23 mouse cellular contexts compared by ENCODE assay signal in the genomic region with DNA sequence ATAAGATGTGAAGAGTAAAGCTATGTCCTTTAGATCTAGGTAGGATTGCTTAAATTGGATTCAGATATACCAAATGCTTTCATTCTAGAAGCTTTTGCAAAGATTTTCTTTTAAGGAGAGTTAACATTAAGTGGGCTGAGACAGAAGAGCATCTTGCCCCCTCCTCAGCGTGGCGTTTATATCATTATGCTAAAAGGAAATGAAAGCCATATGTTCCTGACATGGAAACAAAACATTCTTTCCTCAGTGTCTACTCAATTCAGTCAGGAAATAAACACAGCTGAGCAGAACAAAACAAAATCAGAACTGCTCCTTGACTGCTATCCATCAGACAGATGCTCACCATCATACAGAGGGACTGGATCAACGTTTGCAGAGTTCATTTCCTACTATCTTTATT.
DNase-seq lines count a peak whose midpoint lies in the region; ATAC-seq and TF ChIP-seq lines count a peak whose summit lies in the region.
"Had no signal": no experiment of that assay in that cellular context is flagged by ENCODE, and none has a peak within 500 bp of the region (broad histone marks: within the 10 kb centered on the region; RNA-seq: fewer than 3 reads in every experiment).

No protein-coding gene starts in this region.

- no peaks in the 10 kb centered on the region for H3K4me1 ChIP-seq in forebrain, embryonic 14.5 days (ENCODE audit: control insufficient read depth, insufficient read depth, low read length)
- no peaks in the 10 kb centered on the region for H3K4me1 ChIP-seq in forebrain, embryonic 10.5 days
- no peaks in the 10 kb centered on the region for H3K4me1 ChIP-seq in lung, embryonic 14.5 days (ENCODE audit: insufficient read depth)
- H3K4me1 ChIP-seq in embryonic facial prominence, embryonic 14.5 days (ENCODE audit: control insufficient read depth, insufficient read depth, low read length): no peaks in the 10 kb centered on the region
- H3K4me1 ChIP-seq: embryonic facial prominence, embryonic 15.5 days; forebrain, embryonic 13.5 days; hindbrain, embryonic 12.5 days; hindbrain, embryonic 15.5 days had no signal

- TF ChIP-seq CTCF in lung, embryonic 14.5 days (IDR thresholded peaks at IDR 0.05; ENCODE audit: low read depth): no peak
- no peak for TF ChIP-seq CTCF in brain, embryonic 14.5 days (IDR thresholded peaks at IDR 0.05; ENCODE audit: borderline replicate concordance, extremely low read depth, insufficient read depth, insufficient read length)

- H3K9me3 ChIP-seq in forebrain, embryonic 14.5 days (replicated peaks; ENCODE audit: control insufficient read depth, low read length): no peaks in the 10 kb centered on the region
- H3K9me3 ChIP-seq in forebrain, embryonic 10.5 days: no peaks in the 10 kb centered on the region
- no peaks in the 10 kb centered on the region for H3K9me3 ChIP-seq in lung, embryonic 14.5 days (ENCODE audit: low read depth, low read length)
- H3K9me3 ChIP-seq in embryonic facial prominence, embryonic 14.5 days (ENCODE audit: control insufficient read depth, low read length): no peaks in the 10 kb centered on the region
- H3K9me3 ChIP-seq: embryonic facial prominence, embryonic 15.5 days; forebrain, embryonic 13.5 days; hindbrain, embryonic 12.5 days; hindbrain, embryonic 15.5 days had no signal

- no peak overlapping the region for H3K9ac ChIP-seq in forebrain, embryonic 14.5 days (ENCODE audit: low read length)
- no peak overlapping the region for H3K9ac ChIP-seq in lung, embryonic 14.5 days
- no peak overlapping the region for H3K9ac ChIP-seq in embryonic facial prominence, embryonic 14.5 days (ENCODE audit: low read depth, low read length)
- H3K9ac ChIP-seq: embryonic facial prominence, embryonic 15.5 days; forebrain, embryonic 13.5 days; hindbrain, embryonic 12.5 days; hindbrain, embryonic 15.5 days had no signal

- no peak overlapping the region for H3K4me3 ChIP-seq in forebrain, embryonic 14.5 days (ENCODE audit: low read depth, low read length)
- no peak overlapping the region for H3K4me3 ChIP-seq in forebrain, embryonic 10.5 days
- H3K4me3 ChIP-seq in lung, embryonic 14.5 days (ENCODE audit: low read depth, low read length): no peak overlapping the region
- no peak overlapping the region for H3K4me3 ChIP-seq in embryonic facial prominence, embryonic 14.5 days (ENCODE audit: low read depth, low read length)
- H3K4me3 ChIP-seq: embryonic facial prominence, embryonic 15.5 days; forebrain, embryonic 13.5 days; gastrocnemius, adult 2 months; hindbrain, embryonic 12.5 days; hindbrain, embryonic 15.5 days had no signal

- no peak overlapping the region for H3K27ac ChIP-seq in forebrain, embryonic 14.5 days (ENCODE audit: low read depth, low read length)
- no peak overlapping the region for H3K27ac ChIP-seq in forebrain, embryonic 10.5 days
- no peak overlapping the region for H3K27ac ChIP-seq in lung, embryonic 14.5 days (ENCODE audit: low read depth)
- no peak overlapping the region for H3K27ac ChIP-seq in embryonic facial prominence, embryonic 14.5 days (replicated peaks; ENCODE audit: low read depth, low read length)
- H3K27ac ChIP-seq: embryonic facial prominence, embryonic 15.5 days; forebrain, embryonic 13.5 days; gastrocnemius, adult 2 months; hindbrain, embryonic 12.5 days; hindbrain, embryonic 15.5 days had no signal

- no peaks in the 10 kb centered on the region for H3K27me3 ChIP-seq in forebrain, embryonic 14.5 days (replicated peaks; ENCODE audit: control insufficient read depth, insufficient read depth, low read length)
- peaks cover 16% of the 10 kb centered on the region for H3K27me3 ChIP-seq in forebrain, embryonic 10.5 days (ENCODE audit: poor library complexity, severe bottlenecking)
- no peaks in the 10 kb centered on the region for H3K27me3 ChIP-seq in lung, embryonic 14.5 days (ENCODE audit: insufficient read depth, low read length)
- no peaks in the 10 kb centered on the region for H3K27me3 ChIP-seq in embryonic facial prominence, embryonic 14.5 days (replicated peaks; ENCODE audit: control insufficient read depth, insufficient read depth, low read length)
- H3K27me3 ChIP-seq: embryonic facial prominence, embryonic 15.5 days; forebrain, embryonic 13.5 days; hindbrain, embryonic 12.5 days; hindbrain, embryonic 15.5 days had no signal

- H3K36me3 ChIP-seq in forebrain, embryonic 14.5 days (ENCODE audit: control insufficient read depth, insufficient read depth, low read length): no peaks in the 10 kb centered on the region
- H3K36me3 ChIP-seq in forebrain, embryonic 10.5 days (replicated peaks): no peaks in the 10 kb centered on the region
- no peaks in the 10 kb centered on the region for H3K36me3 ChIP-seq in lung, embryonic 14.5 days (ENCODE audit: insufficient read depth)
- no peaks in the 10 kb centered on the region for H3K36me3 ChIP-seq in embryonic facial prominence, embryonic 14.5 days (ENCODE audit: control insufficient read depth, insufficient read depth, low read length)
- H3K36me3 ChIP-seq: embryonic facial prominence, embryonic 15.5 days; hindbrain, embryonic 12.5 days; hindbrain, embryonic 15.5 days had no signal

- WGBS in forebrain, embryonic 14.5 days: 65% methylated on average over 3 of the region's 3 CpGs
- 60% methylated on average over 3 of the region's 3 CpGs for WGBS in forebrain, embryonic 10.5 days
- WGBS in lung, embryonic 14.5 days: 30% methylated on average over 3 of the region's 3 CpGs
- WGBS in embryonic facial prominence, embryonic 14.5 days: 34% methylated on average over 3 of the region's 3 CpGs

- DNase-seq in forebrain, embryonic 14.5 days (ENCODE audit: low spot score): peak; percentile 10
- DNase-seq in forebrain, embryonic 10.5 days (ENCODE audit: extremely low spot score, low spot score): no peak
- DNase-seq in lung, embryonic 14.5 days: peak; percentile 49
- no peak for DNase-seq in lung, postnatal 10 days
- DNase-seq in brain, embryonic 14.5 days (ENCODE audit: low read depth): peak; percentile 9
- DNase-seq in embryonic facial prominence, embryonic 14.5 days (ENCODE audit: low spot score): peak; percentile 38
- DNase-seq in frontal cortex, postnatal 14 days (ENCODE audit: low spot score in 2 of 2): no peak
- DNase-seq: adrenal gland, adult 2 months; adrenal gland, postnatal 14 days; cerebellum, adult 11-12 months; cerebellum, adult 8-10 months; cerebellum, postnatal 10 days; cerebellum, postnatal 36 days; gastrocnemius, adult 2 months; gastrocnemius, postnatal 14 days; heart, adult 11 months had no signal

- ATAC-seq in forebrain, embryonic 14.5 days: no peak
- ATAC-seq in lung, embryonic 14.5 days (ENCODE audit: insufficient read depth): peak; percentile 75; the same call in 1 of the 2 replicates
- ATAC-seq in embryonic facial prominence, embryonic 14.5 days (ENCODE audit: low read depth): no peak
- ATAC-seq: CD4-positive, CD25-positive, alpha-beta regulatory T cell, adult 4 months; forebrain, embryonic 13.5 days; intestine, postnatal 0 days had no signal

- TF ChIP-seq POLR2A in brain, embryonic 14.5 days (IDR thresholded peaks at IDR 0.05; ENCODE audit: borderline replicate concordance, extremely low read depth, insufficient read depth, insufficient read length, poor library complexity, severe bottlenecking): no peak

- no peak overlapping the region for H3K4me2 ChIP-seq in forebrain, embryonic 14.5 days (ENCODE audit: low read length)
- H3K4me2 ChIP-seq in lung, embryonic 14.5 days: no peak overlapping the region
- no peak overlapping the region for H3K4me2 ChIP-seq in embryonic facial prominence, embryonic 14.5 days (ENCODE audit: low read depth, low read length)
- H3K4me2 ChIP-seq: embryonic facial prominence, embryonic 15.5 days; forebrain, embryonic 13.5 days; heart, embryonic 11.5 days; hindbrain, embryonic 12.5 days; hindbrain, embryonic 15.5 days had no signal

Comparison
In these comparisons a context has a peak if more than half of its experiments do, and no peak if none do; other contexts are left out.
1. DNase-seq: peak in forebrain, embryonic 14.5 days (single experiment), lung, embryonic 14.5 days (single experiment), brain, embryonic 14.5 days (single experiment) and embryonic facial prominence, embryonic 14.5 days (single experiment); none in forebrain, embryonic 10.5 days (single experiment), lung, postnatal 10 days (single experiment) and frontal cortex, postnatal 14 days (0 of 2).